Mouse (Mus musculus) embryonic fibroblast, embryonic 13.5 days (primary cell): Measurements from ENCODE around the gene Tom1l2.

Experiments used
- CTCF ChIP-seq: IDR thresholded peaks from 2 replicates; pipeline ENCODE4 v1.5.1; 2011; ENCODE audit warnings: mild to moderate bottlenecking, control low read depth, low read length, moderate library complexity, borderline replicate concordance; ENCODE audit not compliant: insufficient read depth
- POLR2A ChIP-seq: IDR thresholded peaks from 2 replicates; pipeline ENCODE4 v1.6.1; 2011; ENCODE audit warnings: low read depth, mild to moderate bottlenecking, control low read depth, low read length, moderate library complexity

GRCm38 (mm10) chr11:60300318-60300717, 52.4 kb downstream of the Tom1l2 start:
- no peak for TF ChIP-seq CTCF
- TF ChIP-seq POLR2A = no peak
